Mouse (Mus musculus): Measurements from ENCODE around the gene Atp13a2.

Atp13a2 gene

DNA sequence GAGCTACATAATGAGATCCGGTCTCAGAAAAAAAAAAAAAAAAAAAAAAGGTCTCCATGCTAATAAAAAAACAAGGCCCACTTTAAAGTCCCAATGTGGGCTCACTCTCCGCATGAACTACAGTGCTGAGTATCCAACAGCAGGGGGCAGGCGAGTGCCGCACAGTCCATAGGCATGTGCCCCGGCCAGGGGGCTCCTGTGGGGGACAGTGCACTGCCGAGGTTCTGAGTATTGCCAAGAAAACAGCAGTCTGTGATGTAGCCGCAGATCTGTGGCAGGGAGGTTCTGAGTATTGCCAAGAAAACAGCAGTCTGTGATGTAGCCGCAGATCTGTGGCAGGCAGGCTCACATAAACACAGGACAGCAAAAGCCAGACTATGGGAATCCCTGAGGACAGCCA lies 58.1 kb downstream of the Atp13a2 start:
- no peak for DNase-seq (ENCODE audit: low spot score)

DNA sequence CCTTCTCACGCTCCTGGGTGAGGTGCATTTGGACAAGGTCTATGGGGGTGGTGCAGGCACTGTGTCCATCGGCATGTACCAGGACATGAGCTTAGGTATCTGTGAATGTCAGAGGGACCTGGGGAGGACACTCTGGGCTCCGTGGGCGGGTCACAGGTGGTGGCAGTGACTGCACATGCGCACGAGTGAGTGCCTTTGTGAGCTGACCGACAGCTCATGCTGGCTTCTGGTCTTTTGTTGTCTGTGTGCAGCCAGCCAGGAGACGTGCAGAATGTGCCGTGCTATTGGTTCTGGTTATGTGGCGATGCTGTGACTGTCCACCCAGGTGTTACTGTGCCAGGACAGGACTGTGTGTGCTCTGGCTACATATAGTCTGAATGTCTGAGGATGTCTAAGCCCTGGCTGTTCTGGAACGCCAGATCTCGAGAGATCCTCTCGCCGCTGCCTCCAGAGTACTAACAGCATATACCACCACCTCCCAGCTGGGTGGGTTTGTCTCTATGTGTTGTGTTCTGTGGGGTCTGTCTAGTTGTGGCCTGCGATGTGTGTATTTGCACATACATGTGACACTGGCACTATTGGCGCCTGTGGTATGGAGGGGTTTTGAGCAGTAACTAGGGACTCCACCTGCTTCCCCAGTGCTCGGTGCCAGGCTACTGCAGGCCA lies 62.3 kb downstream of the Atp13a2 start:
- DNase-seq (ENCODE audit: low spot score): no peak

- no peak for DNase-seq (ENCODE audit: low spot score)
Observed at GRCm38 (mm10) chr4:141049476-141049835, 62.8 kb downstream of the Atp13a2 start.

- no peak for DNase-seq (ENCODE audit: low spot score)
Observed at GRCm38 (mm10) chr4:141052442-141052841, 65.8 kb downstream of the Atp13a2 start.

DNA sequence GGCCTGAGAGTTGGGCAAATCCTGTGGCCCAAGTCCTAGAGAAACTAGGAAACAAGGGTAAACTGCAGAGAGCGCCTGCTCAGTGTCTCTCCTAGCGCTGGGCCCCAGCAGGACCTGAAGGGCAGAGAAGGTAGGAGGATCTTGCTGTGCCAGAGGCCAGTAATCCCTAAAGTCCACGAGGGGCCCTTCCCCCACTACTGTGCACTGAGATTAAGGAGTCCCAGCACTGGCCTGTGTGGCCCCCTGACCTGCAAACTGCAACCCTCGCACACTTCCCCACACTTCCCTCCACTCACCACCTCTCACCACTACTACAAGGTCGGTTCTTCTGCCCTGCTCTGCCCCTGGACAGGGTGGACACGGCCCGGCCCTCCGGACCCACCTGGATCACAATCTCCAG lies 66.5 kb downstream of the Atp13a2 start:
- DNase-seq (ENCODE audit: low spot score): no peak

- DNase-seq (ENCODE audit: low spot score): no peak
Observed at GRCm38 (mm10) chr4:141053568-141054161, 67.0 kb downstream of the Atp13a2 start.

Measured in ovary, adult 18-20 months (tissue).